Mouse (Mus musculus) brain, embryonic 14.5 days (tissue): ENCODE data around the gene Utp3.

ENCODE experiments used
- CTCF ChIP-seq: fragments of 200-500 bp; IDR thresholded peaks from 2 replicates; pipeline ENCODE4 v1.5.1; 2012; ENCODE audit warnings: inconsistent platforms, mild to moderate bottlenecking, moderate library complexity, borderline replicate concordance; ENCODE audit not compliant: insufficient read depth, insufficient read length; ENCODE audit errors: extremely low read depth
- POLR2A ChIP-seq: fragments of 200-500 bp; IDR thresholded peaks from 2 replicates; pipeline ENCODE4 v1.6.1; 2012; ENCODE audit warnings: mild to moderate bottlenecking, inconsistent platforms, borderline replicate concordance; ENCODE audit not compliant: poor library complexity, insufficient read depth, insufficient read length, severe bottlenecking; ENCODE audit errors: extremely low read depth

GRCm38 (mm10) chr5:88602030-88602429, 47.8 kb downstream of the Utp3 start:
- no peak for TF ChIP-seq CTCF
- no peak for TF ChIP-seq POLR2A
